Mouse (Mus musculus) E14TG2a.4 (cell line): ENCODE measurements around the gene Synrg.
A peak's percentile ranks its signal among the peaks of the same experiment; 100 is the strongest.

Experiments used
- H3K27me3 ChIP-seq: 2 replicates; pipeline ENCODE4 v1.6.1; 2014; ENCODE audit warnings: low read length, control low read depth; ENCODE audit not compliant: insufficient read depth
- H3K36me3 ChIP-seq: 2 replicates; pipeline ENCODE4 v1.6.1; 2014; ENCODE audit warnings: low read length, control low read depth; ENCODE audit not compliant: insufficient read depth
- H3K4me1 ChIP-seq: replicated peaks from 2 replicates; pipeline ENCODE4 v1.6.1; 2014; ENCODE audit warnings: low read depth, low read length, control low read depth
- H3K4me3 ChIP-seq: replicated peaks from 2 replicates; pipeline ENCODE4 v1.5.1; 2014; ENCODE audit warnings: mild to moderate bottlenecking, low read length
- H3K9me3 ChIP-seq: 2 replicates; pipeline ENCODE4 v1.6.1; 2014; ENCODE audit warnings: low read length, control low read depth
- CTCF ChIP-seq: conservative IDR thresholded peaks from 2 replicates; pipeline ENCODE4 v1.5.1; 2014; ENCODE audit warnings: low read length
- NANOG ChIP-seq: IDR thresholded peaks from 2 replicates; pipeline ENCODE4 v1.6.1; 2014; ENCODE audit warnings: borderline replicate concordance, low read length, mixed read lengths
- POU5F1 ChIP-seq: IDR thresholded peaks from 2 replicates; pipeline ENCODE4 v1.6.1; 2014; ENCODE audit warnings: low read length, borderline replicate concordance

Synrg gene

DNA sequence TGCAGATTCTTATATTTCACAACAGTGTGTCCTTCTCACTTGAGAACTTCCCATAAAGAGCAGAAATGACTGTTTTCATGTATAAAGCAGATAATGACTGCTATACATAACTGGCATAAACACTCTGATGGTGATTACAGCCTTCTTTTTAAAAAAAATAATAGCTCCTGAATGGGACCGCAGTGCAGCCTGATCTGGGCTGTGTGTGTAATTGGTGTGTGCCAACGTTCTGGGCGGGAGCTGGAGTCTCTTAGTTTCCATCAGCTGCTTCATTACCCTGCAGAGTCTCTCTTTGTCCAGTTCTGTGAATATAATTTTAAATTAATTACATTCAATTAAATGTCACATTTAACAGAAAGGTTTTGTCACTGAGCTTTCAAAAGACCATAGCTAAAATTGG is 34.8 kb downstream of the Synrg start:
- Histone ChIP-seq H3K4me1 (peaks cover 13% of the 10 kb centered on the region), H3K27me3 (no peaks in the 10 kb centered on the region), H3K36me3 (peaks cover 63% of the 10 kb centered on the region), H3K4me3 (no peak overlapping the region), H3K9me3 (no peaks in the 10 kb centered on the region)
- TF ChIP-seq NANOG, result no peak

DNA sequence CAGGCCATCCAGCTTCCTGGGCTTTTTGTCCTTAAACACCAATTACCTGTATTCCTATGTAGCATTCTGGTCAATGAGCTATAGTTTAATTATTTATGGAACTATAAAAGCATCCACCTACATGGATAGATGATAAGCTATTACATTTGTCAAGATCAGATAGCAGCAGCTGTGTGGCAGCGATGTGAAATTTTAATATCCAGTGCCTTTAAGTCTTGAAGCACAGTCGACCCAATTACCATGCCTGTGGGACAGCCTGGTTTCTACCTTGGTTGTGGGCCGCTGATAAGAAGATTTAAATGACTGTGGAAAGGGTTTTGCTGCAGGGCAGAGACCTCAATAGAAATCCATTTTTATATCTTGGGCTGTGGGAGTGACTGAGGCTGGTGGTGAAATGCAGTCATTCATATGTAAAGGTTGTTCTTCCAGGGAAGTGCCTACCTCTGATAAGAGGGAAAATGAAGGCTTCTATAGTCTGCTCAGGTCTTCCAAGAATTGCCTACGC is 35.2 kb downstream of the Synrg start:
- no peak overlapping the region for H3K4me3 ChIP-seq
- TF ChIP-seq POU5F1, result no peak
- TF ChIP-seq CTCF, result no peak
- TF ChIP-seq NANOG, result no peak
- peaks cover 62% of the 10 kb centered on the region for H3K36me3 ChIP-seq
- no peaks in the 10 kb centered on the region for H3K9me3 ChIP-seq
- no peaks in the 10 kb centered on the region for H3K27me3 ChIP-seq
- peaks cover 8% of the 10 kb centered on the region for H3K4me1 ChIP-seq

GRCm38 (mm10) chr11:84001257-84001656 is 37.0 kb downstream of the Synrg start:
- TF ChIP-seq POU5F1 (no peak), NANOG (no peak), CTCF (peak; percentile 22)
- Histone ChIP-seq H3K27me3 (no peaks in the 10 kb centered on the region), H3K4me3 (no peak overlapping the region), H3K4me1 (no peaks in the 10 kb centered on the region), H3K36me3 (peaks cover 44% of the 10 kb centered on the region), H3K9me3 (no peaks in the 10 kb centered on the region)

GRCm38 (mm10) chr11:84003986-84004385 is 39.8 kb downstream of the Synrg start:
- no peaks in the 10 kb centered on the region for H3K4me1 ChIP-seq
- no peak for TF ChIP-seq POU5F1
- TF ChIP-seq CTCF, result no peak
- H3K36me3 ChIP-seq, result peaks cover 39% of the 10 kb centered on the region
- H3K9me3 ChIP-seq, result no peaks in the 10 kb centered on the region
- no peaks in the 10 kb centered on the region for H3K27me3 ChIP-seq
- H3K4me3 ChIP-seq, result no peak overlapping the region

- TF ChIP-seq POU5F1 (no peak), NANOG (no peak), CTCF (no peak; the same call in 1 of the 2 replicates)
- Histone ChIP-seq H3K9me3 (no peaks in the 10 kb centered on the region), H3K27me3 (no peaks in the 10 kb centered on the region), H3K36me3 (peaks cover 39% of the 10 kb centered on the region), H3K4me1 (peaks cover 16% of the 10 kb centered on the region), H3K4me3 (no peak overlapping the region)
These were observed 44.8 kb downstream of the Synrg start for GRCm38 (mm10) chr11:84009001-84009400.

GRCm38 (mm10) chr11:84010411-84010810 is 46.2 kb downstream of the Synrg start:
- Histone ChIP-seq H3K9me3 (no peaks in the 10 kb centered on the region), H3K27me3 (no peaks in the 10 kb centered on the region), H3K36me3 (peaks cover 35% of the 10 kb centered on the region), H3K4me1 (peaks cover 16% of the 10 kb centered on the region), H3K4me3 (no peak overlapping the region)
- no peak for TF ChIP-seq CTCF
- TF ChIP-seq POU5F1, result no peak
- TF ChIP-seq NANOG, result no peak

DNA sequence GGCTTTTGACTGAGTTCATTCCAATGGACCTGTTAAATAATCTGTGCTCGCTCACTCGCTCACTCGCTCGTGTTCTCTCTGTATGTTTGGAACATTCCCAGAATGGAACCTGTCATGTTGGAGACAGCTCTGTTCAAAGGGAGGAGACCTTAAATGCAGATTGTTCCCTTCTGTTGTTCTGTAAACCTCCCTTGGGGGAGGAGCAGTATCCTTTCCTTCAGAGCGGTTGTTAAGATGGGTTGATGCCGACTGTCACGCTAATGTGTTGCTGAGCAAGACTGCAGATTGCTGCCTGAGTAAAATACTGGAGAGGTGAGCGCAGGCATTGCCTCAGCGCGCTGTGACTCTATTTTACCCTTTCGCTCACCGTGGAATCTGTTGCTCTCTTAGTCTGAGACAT is 46.8 kb downstream of the Synrg start:
- Histone ChIP-seq H3K4me3 (no peak overlapping the region), H3K36me3 (peaks cover 35% of the 10 kb centered on the region), H3K4me1 (peaks cover 16% of the 10 kb centered on the region), H3K9me3 (no peaks in the 10 kb centered on the region), H3K27me3 (no peaks in the 10 kb centered on the region)
- no peak for TF ChIP-seq CTCF
- no peak for TF ChIP-seq NANOG
- TF ChIP-seq POU5F1, result no peak

- Histone ChIP-seq H3K4me3 (no peak overlapping the region), H3K4me1 (peaks cover 16% of the 10 kb centered on the region), H3K36me3 (peaks cover 35% of the 10 kb centered on the region), H3K27me3 (no peaks in the 10 kb centered on the region), H3K9me3 (no peaks in the 10 kb centered on the region)
- TF ChIP-seq CTCF, result no peak
These were observed 47.3 kb downstream of the Synrg start for GRCm38 (mm10) chr11:84011576-84011975.

GRCm38 (mm10) chr11:84013105-84013504 is 48.9 kb downstream of the Synrg start:
- Histone ChIP-seq H3K9me3 (no peaks in the 10 kb centered on the region), H3K36me3 (peaks cover 33% of the 10 kb centered on the region), H3K27me3 (no peaks in the 10 kb centered on the region), H3K4me1 (peaks cover 16% of the 10 kb centered on the region), H3K4me3 (no peak overlapping the region)
- TF ChIP-seq CTCF, result no peak
- TF ChIP-seq POU5F1, result no peak
- no peak for TF ChIP-seq NANOG

DNA sequence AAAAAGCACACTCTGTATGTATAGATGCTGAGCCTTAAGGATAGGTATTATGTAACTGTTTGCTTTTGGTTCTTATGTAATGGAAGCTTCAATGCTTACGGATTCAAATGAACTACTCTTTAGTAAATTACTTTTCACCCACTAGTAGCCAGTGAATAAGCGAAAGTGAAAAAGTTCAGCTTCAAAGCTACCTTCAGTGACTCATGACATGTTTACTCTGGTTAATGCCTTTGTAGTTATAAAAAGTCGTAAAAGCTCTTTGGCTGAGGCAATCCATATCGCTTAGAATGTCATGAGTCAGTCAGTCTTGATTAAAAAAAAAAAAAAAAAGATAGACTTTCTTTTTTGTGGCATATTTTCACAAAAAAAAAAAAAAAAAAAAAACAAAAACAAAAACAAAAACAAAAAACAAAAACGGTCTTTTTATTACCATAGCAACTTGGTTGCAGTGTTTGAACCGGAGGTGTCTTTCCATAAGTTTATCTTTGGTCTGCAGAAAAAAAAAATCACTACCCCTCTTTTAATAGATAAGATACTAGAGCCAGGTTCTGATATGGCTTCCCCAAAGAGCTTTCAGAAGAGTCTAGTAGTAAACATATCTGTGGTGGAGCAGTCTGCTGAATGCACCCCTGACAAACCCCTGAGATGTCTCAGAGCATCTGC is 52.0 kb downstream of the Synrg start:
- Histone ChIP-seq H3K4me3 (no peak overlapping the region), H3K36me3 (peaks cover 35% of the 10 kb centered on the region), H3K4me1 (peaks cover 6% of the 10 kb centered on the region), H3K27me3 (no peaks in the 10 kb centered on the region), H3K9me3 (no peaks in the 10 kb centered on the region)
- no peak for TF ChIP-seq CTCF
- no peak for TF ChIP-seq NANOG
